Mouse (Mus musculus) cortical plate, adult 2 months (tissue): ENCODE results near the gene Adcy10. TPM values are rescaled to one million over a fixed set of nuclear protein-coding genes. Genes with fewer than 3 reads are reported as not detected.

Experiments used
- H3K27ac ChIP-seq: fragments of 200-500 bp; 2 replicates; pipeline ENCODE4 v1.5.1; 2012; ENCODE audit warnings: low read length, control low read depth, inconsistent platforms; ENCODE audit not compliant: insufficient read depth
- H3K4me1 ChIP-seq: fragments of 200-500 bp; 2 replicates; pipeline ENCODE4 v1.6.1; 2011; ENCODE audit warnings: low read length; ENCODE audit not compliant: control insufficient read depth, insufficient read depth
- H3K4me3 ChIP-seq: fragments of 200-500 bp; 2 replicates; pipeline ENCODE4 v1.5.1; 2011; ENCODE audit warnings: mild to moderate bottlenecking, low read length, control low read depth; ENCODE audit not compliant: insufficient read depth
- CTCF ChIP-seq: fragments of 200-500 bp; IDR thresholded peaks from 2 replicates; pipeline ENCODE4 v1.5.1; 2011; ENCODE audit warnings: mild to moderate bottlenecking, control low read depth, low read length; ENCODE audit not compliant: insufficient read depth; ENCODE audit errors: extremely low read depth
- POLR2A ChIP-seq: fragments of 200-500 bp; IDR thresholded peaks from 2 replicates; pipeline ENCODE4 v1.6.1; 2011; ENCODE audit warnings: mild to moderate bottlenecking, low read length, control low read depth; ENCODE audit not compliant: insufficient read depth; ENCODE audit errors: extremely low read depth
- polyA plus RNA-seq: library from polyadenylated mRNA; depleted of rRNA; stranded (reverse); fragments of >200 nt; gene quantifications from 2 replicates; pipeline ENCODE4 v1.2.3, GENCODE M21; 2012; rRNA removed

Adcy10 gene
- polyA plus RNA-seq, 1 experiment: 0.21 TPM

- Histone ChIP-seq H3K4me1 (peaks cover 4% of the 10 kb centered on the region; the same call in 1 of the 2 replicates), H3K4me3 (no peak overlapping the region), H3K27ac (no peak overlapping the region)
- TF ChIP-seq POLR2A: no peak
- TF ChIP-seq CTCF: no peak
Observed at GRCm38 (mm10) chr1:165612714-165613113, 127.7 kb downstream of the Adcy10 start.

- Histone ChIP-seq H3K4me3 (no peak overlapping the region), H3K4me1 (peaks cover 5% of the 10 kb centered on the region; the same call in 1 of the 2 replicates), H3K27ac (peak overlapping the region; percentile 15; the same call in 1 of the 2 replicates)
- TF ChIP-seq CTCF: no peak
- TF ChIP-seq POLR2A: no peak
Observed at GRCm38 (mm10) chr1:165613926-165614325, 128.9 kb downstream of the Adcy10 start.

GRCm38 (mm10) chr1:165614793-165615192 lies 129.8 kb downstream of the Adcy10 start:
- Histone ChIP-seq H3K4me3 (no peak overlapping the region), H3K4me1 (peaks cover 5% of the 10 kb centered on the region; the same call in 1 of the 2 replicates), H3K27ac (no peak overlapping the region)
- TF ChIP-seq CTCF: no peak
- TF ChIP-seq POLR2A: no peak

GRCm38 (mm10) chr1:165616652-165617051 lies 131.7 kb downstream of the Adcy10 start:
- TF ChIP-seq CTCF: no peak
- TF ChIP-seq POLR2A: no peak
- peak overlapping the region; percentile 74; the same call in 1 of the 2 replicates for H3K27ac ChIP-seq
- H3K4me3 ChIP-seq: no peak overlapping the region
- peaks cover 4% of the 10 kb centered on the region; the same call in 1 of the 2 replicates for H3K4me1 ChIP-seq

- Histone ChIP-seq H3K4me3 (no peak overlapping the region), H3K4me1 (peaks cover 4% of the 10 kb centered on the region; the same call in 1 of the 2 replicates), H3K27ac (peak overlapping the region; percentile 74; the same call in 1 of the 2 replicates)
- no peak for TF ChIP-seq CTCF
- TF ChIP-seq POLR2A: no peak
Observed at GRCm38 (mm10) chr1:165617166-165617891, 132.3 kb downstream of the Adcy10 start.

- H3K4me3 ChIP-seq: no peak overlapping the region
- H3K27ac ChIP-seq: peak overlapping the region; percentile 80
- TF ChIP-seq POLR2A (no peak), CTCF (no peak)
- peaks cover 4% of the 10 kb centered on the region; the same call in 1 of the 2 replicates for H3K4me1 ChIP-seq
Observed at GRCm38 (mm10) chr1:165618201-165618624, 133.2 kb downstream of the Adcy10 start.

GRCm38 (mm10) chr1:165625058-165625457 lies 140.1 kb downstream of the Adcy10 start:
- H3K4me3 ChIP-seq: no peak overlapping the region
- H3K4me1 ChIP-seq: no peaks in the 10 kb centered on the region
- H3K27ac ChIP-seq: no peak overlapping the region
- TF ChIP-seq CTCF (no peak), POLR2A (no peak)

GRCm38 (mm10) chr1:165625896-165626295 lies 140.9 kb downstream of the Adcy10 start:
- Histone ChIP-seq H3K4me1 (no peaks in the 10 kb centered on the region), H3K27ac (no peak overlapping the region), H3K4me3 (no peak overlapping the region)
- TF ChIP-seq CTCF (no peak), POLR2A (no peak)

Other genes with a start within 250 kb of the Adcy10 start
- 47.2 TPM in 2 replicates for gene Tiprl, start 248.2 kb upstream of the Adcy10 start, polyA plus RNA-seq
- 3.8 and 6.6 TPM in 2 replicates for gene Gpr161, start 189.4 kb upstream of the Adcy10 start, polyA plus RNA-seq
- gene Dcaf6, start 24.7 kb upstream of the Adcy10 start, polyA plus RNA-seq: 73.1 and 76.2 TPM in 2 replicates
- 159 and 161 TPM in 2 replicates for gene Mpc2, start 24.5 kb upstream of the Adcy10 start, polyA plus RNA-seq
- gene Mpzl1, start 149.4 kb downstream of the Adcy10 start, polyA plus RNA-seq: 41.8 and 43.7 TPM in 2 replicates
- gene Rcsd1, start 224.6 kb downstream of the Adcy10 start, polyA plus RNA-seq: 6.0 TPM in 2 replicates